Mouse (Mus musculus) erythroblast, embryonic 14.5 days (primary cell): ENCODE measurements around the gene Camk2b.
"Not testable (repeated sequence)": the region's sequence is repeated elsewhere in the genome, so short reads cannot be mapped to it uniquely, and the experiment has no call there.

Experiments used
- GATA1 ChIP-seq: IDR thresholded peaks from 2 replicates; pipeline ENCODE4 v1.6.1; 2012; ENCODE audit warnings: low read length, inconsistent platforms, mixed read lengths
- TAL1 ChIP-seq: IDR thresholded peaks from 3 replicates; pipeline ENCODE4 v1.6.1; 2012; ENCODE audit warnings: low read length, inconsistent platforms, mixed read lengths

GRCm38 (mm10) chr11:5931947-5932346 lies 134.2 kb downstream of the Camk2b start:
- not testable (repeated sequence) for TF ChIP-seq TAL1, GATA1
